Mouse (Mus musculus): ENCODE results near the gene Lurap1.

Lurap1 gene

GRCm38 (mm10) chr4:116105278-116105677 is 45.9 kb downstream of the Lurap1 start:
- no peak for DNase-seq

DNA sequence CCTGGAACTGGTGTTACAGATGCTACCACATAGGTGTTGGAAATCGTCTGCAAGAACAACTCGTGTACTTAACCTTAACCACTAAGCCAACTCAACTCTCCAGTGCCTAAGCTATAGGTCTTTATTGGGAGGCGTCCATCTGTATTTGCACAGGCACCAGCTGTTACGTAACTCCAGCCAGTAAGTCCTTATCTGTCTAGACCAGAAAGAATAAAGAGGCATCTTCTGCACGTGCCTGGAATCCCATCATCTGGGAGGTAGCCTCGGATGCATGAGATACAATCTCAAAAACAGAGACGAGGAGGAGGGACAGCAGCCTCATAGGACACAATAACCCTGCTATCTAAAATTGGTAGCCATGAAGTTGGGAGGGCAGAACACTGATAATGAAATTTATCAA is 50.2 kb downstream of the Lurap1 start:
- DNase-seq: no peak

DNA sequence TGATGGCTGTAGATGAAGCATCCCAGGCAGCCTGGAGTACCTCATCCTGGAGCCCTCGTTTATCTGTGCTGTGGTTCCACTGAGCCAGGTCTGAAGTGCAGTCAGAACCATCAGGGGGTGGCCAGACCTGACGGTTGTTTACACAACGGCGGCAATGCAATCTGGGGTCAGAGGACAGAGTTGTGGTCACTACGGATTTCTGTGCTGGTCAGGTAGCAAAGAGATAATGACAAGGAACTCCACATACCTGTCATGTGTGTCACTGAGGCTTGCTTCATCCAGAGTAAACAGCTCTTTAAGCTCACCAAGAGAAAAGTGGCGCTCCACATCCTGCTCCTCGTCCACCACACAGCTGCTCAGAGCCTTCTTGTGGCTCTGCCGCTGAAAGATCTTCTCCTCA is 53.9 kb downstream of the Lurap1 start:
- no peak for DNase-seq

- no peak for DNase-seq
Observed at GRCm38 (mm10) chr4:116096291-116096690, 54.8 kb downstream of the Lurap1 start.

DNA sequence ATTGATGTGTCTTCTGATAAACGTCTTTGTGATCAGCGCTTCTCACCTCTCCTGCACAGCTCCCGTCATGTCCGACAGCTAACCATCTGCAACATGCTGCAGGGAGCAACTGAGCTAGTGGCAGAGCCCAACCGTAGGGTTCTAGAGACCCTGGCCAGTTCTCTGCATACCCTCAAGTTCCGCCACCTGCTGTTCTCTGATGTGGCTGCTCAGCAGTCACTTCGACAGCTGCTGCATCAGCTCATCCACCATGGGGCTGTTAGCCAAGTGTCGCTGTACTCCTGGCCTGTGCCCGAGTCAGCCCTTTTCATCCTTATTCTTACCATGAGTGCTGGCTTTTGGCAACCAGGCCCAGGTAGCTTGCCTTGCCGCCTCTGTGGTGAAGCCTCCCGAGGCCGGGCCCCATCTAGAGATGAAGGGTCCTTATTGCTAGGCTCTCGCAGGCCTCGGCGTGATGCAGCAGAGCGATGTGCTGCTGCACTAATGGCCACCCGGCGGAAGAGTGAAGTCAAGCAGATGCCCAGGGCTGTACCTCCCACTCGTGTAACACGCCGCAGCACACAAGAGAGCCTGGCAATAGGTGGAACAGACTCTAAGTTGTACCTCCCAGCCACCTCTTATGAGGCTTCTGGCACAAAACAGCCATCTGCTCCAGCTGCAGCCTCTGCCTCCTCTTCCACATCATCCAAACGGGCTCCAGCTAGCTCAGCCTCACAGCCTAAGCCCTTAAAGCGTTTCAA is 62.5 kb downstream of the Lurap1 start:
- no peak for DNase-seq
